24 mouse cellular contexts compared by ENCODE assay signal in the genomic region with DNA sequence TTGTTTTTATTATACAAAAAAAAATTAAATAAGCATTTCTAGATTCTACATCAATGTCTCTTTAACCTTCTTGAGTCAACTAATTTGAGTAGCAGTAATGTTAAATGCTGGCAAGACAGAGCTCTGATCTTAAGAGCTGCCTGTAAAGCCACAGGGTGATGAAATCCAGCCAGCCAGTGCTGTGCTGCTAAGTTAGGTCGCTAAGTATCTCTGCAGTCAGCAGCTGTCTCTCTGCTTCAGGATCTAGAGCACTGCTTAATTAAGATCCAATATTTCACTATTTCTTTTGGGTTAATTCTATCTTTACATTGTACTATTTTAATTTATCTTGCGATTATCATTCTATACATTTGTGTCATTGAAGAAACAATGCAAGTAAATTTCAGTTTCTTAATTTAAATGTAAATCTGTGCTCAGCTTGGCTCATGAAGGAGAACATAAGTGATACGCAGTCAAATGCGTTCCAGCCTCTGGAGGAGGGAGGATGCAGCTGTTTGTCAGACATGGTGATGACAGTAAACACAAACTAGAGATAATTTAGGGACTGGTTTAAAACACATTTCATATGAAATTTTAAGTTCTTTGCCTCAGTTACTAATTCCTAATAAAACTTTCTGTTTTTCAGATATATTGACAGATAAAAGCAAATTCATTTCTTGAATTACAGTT. TPM values are rescaled to one million over a fixed set of nuclear protein-coding genes. Genes with fewer than 3 reads are reported as not detected.
DNase-seq lines count a peak whose midpoint lies in the region; ATAC-seq and TF ChIP-seq lines count a peak whose summit lies in the region.
"Had no signal": no experiment of that assay in that cellular context is flagged by ENCODE, and none has a peak within 500 bp of the region (broad histone marks: within the 10 kb centered on the region; RNA-seq: fewer than 3 reads in every experiment).

No protein-coding gene starts in this region.

- no peak for ATAC-seq in embryonic facial prominence, embryonic 14.5 days (ENCODE audit: low read depth)
- ATAC-seq in lung, embryonic 16.5 days (ENCODE audit: low read depth) = peak; percentile 78
- ATAC-seq: forebrain, postnatal 0 days; intestine, embryonic 15.5 days; Patski had no signal

- H3K36me3 ChIP-seq in embryonic facial prominence, embryonic 14.5 days (ENCODE audit: control insufficient read depth, insufficient read depth, low read length) = no peaks in the 10 kb centered on the region
- no peaks in the 10 kb centered on the region for H3K36me3 ChIP-seq in embryonic facial prominence, embryonic 10.5 days (replicated peaks)
- no peaks in the 10 kb centered on the region for H3K36me3 ChIP-seq in lung, embryonic 16.5 days (ENCODE audit: control insufficient read depth, insufficient read depth, low read length)
- H3K36me3 ChIP-seq: embryonic facial prominence, embryonic 15.5 days; heart, embryonic 13.5 days; intestine, embryonic 15.5 days had no signal

- peak; percentile 11 for DNase-seq in embryonic facial prominence, embryonic 14.5 days (ENCODE audit: low spot score)
- DNase-seq in embryonic facial prominence, embryonic 10.5 days (ENCODE audit: low spot score) = no peak
- DNase-seq in heart, adult 8-10 months (ENCODE audit: low spot score) = peak; percentile 1
- DNase-seq in heart, adult 18-20 months = no peak
- no peak for DNase-seq in lung, postnatal 36 days
- peak; percentile 15 for DNase-seq in brain, embryonic 14.5 days (ENCODE audit: low read depth)
- DNase-seq in right cerebral cortex, postnatal 14 days = no peak
- DNase-seq: adrenal gland, postnatal 10 days; adrenal gland, postnatal 36 days; cerebellum, adult 11-12 months; cerebellum, adult 8-10 months; cerebellum, postnatal 10 days; cerebellum, postnatal 36 days; forebrain, postnatal 0 days; gastrocnemius, postnatal 25 days; heart, postnatal 14 days; heart, postnatal 4 days; kidney, adult 18-20 months had no signal

- TF ChIP-seq POLR2A in brain, embryonic 14.5 days (IDR thresholded peaks at IDR 0.05; ENCODE audit: borderline replicate concordance, extremely low read depth, insufficient read depth, insufficient read length, poor library complexity, severe bottlenecking) = no peak

- H3K4me3 ChIP-seq in embryonic facial prominence, embryonic 14.5 days (ENCODE audit: low read depth, low read length) = no peak overlapping the region
- no peak overlapping the region for H3K4me3 ChIP-seq in embryonic facial prominence, embryonic 10.5 days
- no peak overlapping the region for H3K4me3 ChIP-seq in lung, embryonic 16.5 days (ENCODE audit: low read length)
- H3K4me3 ChIP-seq: embryonic facial prominence, embryonic 15.5 days; heart, embryonic 13.5 days; intestine, embryonic 15.5 days had no signal

- no peaks in the 10 kb centered on the region for H3K27me3 ChIP-seq in embryonic facial prominence, embryonic 14.5 days (replicated peaks; ENCODE audit: control insufficient read depth, insufficient read depth, low read length)
- no peaks in the 10 kb centered on the region for H3K27me3 ChIP-seq in embryonic facial prominence, embryonic 10.5 days (replicated peaks; ENCODE audit: low read depth, poor library complexity, severe bottlenecking)
- H3K27me3 ChIP-seq in lung, embryonic 16.5 days (ENCODE audit: control insufficient read depth, insufficient read depth, low read depth, low read length) = no peaks in the 10 kb centered on the region
- H3K27me3 ChIP-seq: embryonic facial prominence, embryonic 15.5 days; heart, embryonic 13.5 days; intestine, embryonic 15.5 days; Patski had no signal

- H3K9ac ChIP-seq in embryonic facial prominence, embryonic 14.5 days (ENCODE audit: low read depth, low read length) = no peak overlapping the region
- no peak overlapping the region for H3K9ac ChIP-seq in lung, embryonic 16.5 days (ENCODE audit: low read length)
- H3K9ac ChIP-seq: embryonic facial prominence, embryonic 15.5 days; forebrain, postnatal 0 days; heart, embryonic 13.5 days; hindbrain, embryonic 14.5 days; intestine, embryonic 15.5 days had no signal

- no peaks in the 10 kb centered on the region for H3K9me3 ChIP-seq in embryonic facial prominence, embryonic 14.5 days (ENCODE audit: control insufficient read depth, low read length)
- no peaks in the 10 kb centered on the region for H3K9me3 ChIP-seq in embryonic facial prominence, embryonic 10.5 days
- no peaks in the 10 kb centered on the region for H3K9me3 ChIP-seq in lung, embryonic 16.5 days (ENCODE audit: control insufficient read depth, low read length)
- H3K9me3 ChIP-seq: embryonic facial prominence, embryonic 15.5 days; heart, embryonic 13.5 days; intestine, embryonic 15.5 days had no signal

- H3K4me1 ChIP-seq in embryonic facial prominence, embryonic 14.5 days (ENCODE audit: control insufficient read depth, insufficient read depth, low read length) = no peaks in the 10 kb centered on the region
- H3K4me1 ChIP-seq in embryonic facial prominence, embryonic 10.5 days = no peaks in the 10 kb centered on the region
- H3K4me1 ChIP-seq in lung, embryonic 16.5 days (replicated peaks; ENCODE audit: control insufficient read depth, insufficient read depth, low read length) = no peaks in the 10 kb centered on the region
- H3K4me1 ChIP-seq: embryonic facial prominence, embryonic 15.5 days; heart, embryonic 13.5 days; intestine, embryonic 15.5 days had no signal

- 69% methylated on average over 4 of the region's 4 CpGs for WGBS in embryonic facial prominence, embryonic 14.5 days
- WGBS in embryonic facial prominence, embryonic 10.5 days = 87% methylated on average over 4 of the region's 4 CpGs
- 52% methylated on average over 4 of the region's 4 CpGs for WGBS in lung, embryonic 16.5 days

- H3K4me2 ChIP-seq in embryonic facial prominence, embryonic 14.5 days (ENCODE audit: low read depth, low read length) = no peak overlapping the region
- H3K4me2 ChIP-seq in lung, embryonic 16.5 days (ENCODE audit: low read depth, low read length) = no peak overlapping the region
- H3K4me2 ChIP-seq: embryonic facial prominence, embryonic 15.5 days; heart, embryonic 13.5 days; hindbrain, embryonic 14.5 days; intestine, embryonic 15.5 days had no signal

- TF ChIP-seq CTCF in brain, embryonic 14.5 days (IDR thresholded peaks at IDR 0.05; ENCODE audit: borderline replicate concordance, extremely low read depth, insufficient read depth, insufficient read length) = no peak

- H3K27ac ChIP-seq in embryonic facial prominence, embryonic 14.5 days (replicated peaks; ENCODE audit: low read depth, low read length) = no peak overlapping the region
- H3K27ac ChIP-seq in embryonic facial prominence, embryonic 10.5 days (replicated peaks) = no peak overlapping the region
- H3K27ac ChIP-seq in lung, embryonic 16.5 days (ENCODE audit: low read length) = 0 out of 2 replicates have a peak overlapping the region, but pooled peaks have one; percentile 49
- H3K27ac ChIP-seq: embryonic facial prominence, embryonic 15.5 days; heart, embryonic 13.5 days; hindbrain, embryonic 14.5 days had no signal

RNA-seq across cellular contexts. Expression of gene Azi2, which starts 36.9 kb away (rescaled TPM):
- 68.4 and 73.2 TPM in 2 replicates for polyA plus RNA-seq in embryonic facial prominence, embryonic 14.5 days (2014; fragmentation: Nextera tagmentation; extraction: Ambion mirVana)
- 56.9 and 58.2 TPM in 2 replicates for polyA plus RNA-seq in embryonic facial prominence, embryonic 10.5 days (2016; fragmentation: Nextera tagmentation; extraction: Ambion mirVana)
- total RNA-seq in heart, adult 8-10 months (2022) = 10 to 100 TPM; 60.6 to 68.9 (median 64.6) TPM
- 10 to 100 TPM; 62.0 to 68.1 TPM for total RNA-seq in heart, adult 18-20 months (2021)
- polyA plus RNA-seq in lung, embryonic 16.5 days (2015; fragmentation: Nextera tagmentation; extraction: Ambion mirVana) = 73.5 and 75.4 TPM in 2 replicates
- 49.3 and 56.1 TPM in 2 replicates for polyA plus RNA-seq in brain, embryonic 14.5 days (2012; rRNA removed)

Comparison
In these comparisons a context has a peak if more than half of its experiments do, and no peak if none do; other contexts are left out.
1. DNase-seq: peak in embryonic facial prominence, embryonic 14.5 days (single experiment), heart, adult 8-10 months (single experiment) and brain, embryonic 14.5 days (single experiment); none in embryonic facial prominence, embryonic 10.5 days (single experiment), heart, adult 18-20 months (0 of 2), lung, postnatal 36 days (single experiment) and right cerebral cortex, postnatal 14 days (single experiment).